Mouse (Mus musculus): Measurements from ENCODE around the gene Frmpd4.

- no peak for TF ChIP-seq MXI1 (IDR thresholded peaks at IDR 0.05; ENCODE audit: low read depth, low read length)
- no peak for TF ChIP-seq EP300 (IDR thresholded peaks at IDR 0.05; ENCODE audit: low read length)
- no peak for TF ChIP-seq E2F4 (IDR thresholded peaks at IDR 0.05; ENCODE audit: insufficient replicate concordance, low read depth, low read length)
- TF ChIP-seq ZC3H11A (IDR thresholded peaks at IDR 0.05; ENCODE audit: low read depth, low read length), result no peak
- no peak for TF ChIP-seq USF2 (conservative IDR thresholded peaks at IDR 0.05; ENCODE audit: low read depth, low read length)
- TF ChIP-seq ZNF384 (IDR thresholded peaks at IDR 0.05; ENCODE audit: low read depth, low read length), result no peak
- no peak for TF ChIP-seq MEF2A (IDR thresholded peaks at IDR 0.05; ENCODE audit: borderline replicate concordance, low read depth, low read length)
- TF ChIP-seq CTCF (conservative IDR thresholded peaks at IDR 0.05 in 1 of 2, IDR thresholded peaks at IDR 0.05 in 1 of 2; ENCODE audit: low read depth in 2 of 2, low read length in 2 of 2), result no peak
- no peak for TF ChIP-seq RAD21 (IDR thresholded peaks at IDR 0.05; ENCODE audit: low read depth, low read length)
- no peak for TF ChIP-seq TBP (conservative IDR thresholded peaks at IDR 0.05; ENCODE audit: low read depth, low read length)
- no peak for TF ChIP-seq KAT2A (IDR thresholded peaks at IDR 0.05; ENCODE audit: insufficient replicate concordance, low read length)
- TF ChIP-seq POLR2A (IDR thresholded peaks at IDR 0.05; ENCODE audit: low read depth, low read length), result no peak
These were observed 625.8 kb downstream of the Frmpd4 start for GRCm38 (mm10) chrX:167951207-167951606.
